Mouse (Mus musculus) retina, adult 2 months (tissue): ENCODE measurements around the gene Rpl7l1.
"Not testable (repeated sequence)": the region's sequence is repeated elsewhere in the genome, so short reads cannot be mapped to it uniquely, and the experiment has no call there.

Experiments
- DNase-seq: peaks from one replicate; pipeline ENCODE4 v3.0.0-alpha.2; 2012; ENCODE audit warnings: low read depth, low spot score

The Rpl7l1 gene

DNA sequence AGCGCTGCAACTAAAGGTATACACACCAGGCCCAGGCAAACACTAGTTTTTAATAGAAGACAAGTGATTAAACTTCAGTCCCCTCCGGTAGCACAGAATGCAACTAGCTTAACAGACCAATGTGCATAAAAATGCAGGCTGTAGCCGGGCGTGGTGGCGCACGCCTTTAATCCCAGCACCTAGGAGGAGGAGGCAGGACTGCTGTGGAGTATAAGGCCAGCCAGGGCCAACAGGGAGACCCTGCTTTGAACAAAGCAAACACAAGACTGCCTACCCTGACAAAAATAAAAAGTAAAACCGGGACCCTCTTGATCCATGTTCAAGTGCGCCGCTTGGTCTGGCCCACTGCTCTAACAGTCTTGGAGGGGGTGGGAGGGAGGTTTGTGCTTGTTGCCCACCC is 7.4 kb downstream of the Rpl7l1 start:
- no peak for DNase-seq

DNA sequence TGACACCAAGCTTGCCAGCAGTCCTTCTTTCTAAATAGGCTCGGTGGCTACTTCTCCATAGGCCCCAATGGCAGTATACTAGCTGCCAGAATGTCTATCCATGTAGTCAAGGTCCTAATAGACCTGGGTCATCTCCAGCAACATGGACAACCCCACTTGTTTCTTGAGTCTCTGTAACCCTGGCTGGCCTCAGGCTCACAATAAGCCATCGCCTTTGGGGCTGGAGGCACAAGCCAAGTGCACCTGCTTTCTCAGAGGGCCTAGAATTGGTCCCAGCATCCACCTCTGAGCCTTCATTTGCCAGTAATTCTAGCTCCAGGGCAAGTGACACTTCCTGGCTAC is 8.4 kb downstream of the Rpl7l1 start:
- no peak for DNase-seq

GRCm38 (mm10) chr17:46773278-46774130 is 9.0 kb downstream of the Rpl7l1 start:
- no peak for DNase-seq

DNA sequence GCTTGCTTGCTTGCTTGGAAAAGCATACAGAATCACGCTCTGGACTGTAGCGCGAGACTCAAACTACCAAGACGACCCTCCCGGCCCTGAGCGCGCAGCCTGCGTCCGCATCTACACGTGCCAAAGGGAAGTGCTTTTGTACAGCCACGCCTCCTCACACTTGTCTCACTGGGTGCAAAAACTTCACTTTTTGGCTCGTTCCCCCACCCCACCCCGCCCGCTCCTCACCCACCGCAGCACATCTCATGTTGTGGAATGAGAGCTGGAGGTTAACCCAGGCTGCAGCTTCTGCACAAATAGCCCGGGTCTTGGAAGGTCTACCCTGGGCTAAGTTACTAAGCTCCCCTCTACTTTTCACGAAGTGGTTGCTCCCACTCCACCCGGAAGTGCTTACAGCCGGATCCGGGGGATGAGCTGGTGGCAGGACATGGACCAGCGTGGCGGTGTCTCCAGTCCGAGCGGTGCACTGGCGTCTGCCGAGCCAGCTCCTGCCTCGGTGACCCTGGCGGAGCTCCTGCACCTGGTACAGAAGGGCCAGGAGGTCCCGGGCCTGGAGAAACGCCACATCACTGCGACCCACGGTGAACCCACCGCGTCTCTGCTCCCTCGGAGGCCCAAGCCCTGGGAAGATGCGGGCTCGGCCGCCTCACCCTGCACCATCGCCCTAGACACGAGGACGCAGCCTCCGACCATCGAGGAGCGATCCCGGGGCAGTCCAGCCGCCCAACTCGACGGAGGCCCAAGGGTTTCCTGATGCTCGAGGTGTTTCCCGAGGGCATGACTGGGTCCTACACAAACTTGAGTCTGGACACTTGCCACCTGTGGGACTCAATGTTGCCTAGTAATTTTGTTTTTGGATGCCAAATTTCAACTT is 9.8 kb downstream of the Rpl7l1 start, which contains the start of gene 2310039H08Rik:
Gene 2310039H08Rik (plus strand): TSS at position 232 of the 874 bp plus-strand sequence.
- DNase-seq, result peak; percentile 75

DNA sequence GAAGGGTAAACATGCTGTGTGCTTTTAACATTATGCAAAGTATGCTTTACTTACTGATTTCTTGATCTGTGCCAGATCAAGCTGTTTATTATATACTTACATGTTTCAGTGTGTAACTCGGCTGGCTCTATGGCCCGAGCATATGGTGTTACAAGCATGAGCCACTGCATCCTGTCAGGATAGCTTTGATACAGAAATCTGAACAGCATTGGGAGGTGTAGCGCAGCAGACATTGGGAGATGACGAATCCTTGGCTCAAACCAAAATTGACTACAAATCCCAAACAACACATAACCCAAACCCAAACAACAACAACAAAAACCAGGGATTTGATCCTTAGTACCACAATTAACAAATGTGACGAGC is 10.5 kb downstream of the Rpl7l1 start:
- DNase-seq, result no peak

- DNase-seq, result no peak
These were observed 10.9 kb downstream of the Rpl7l1 start for GRCm38 (mm10) chr17:46771616-46772015.

DNA sequence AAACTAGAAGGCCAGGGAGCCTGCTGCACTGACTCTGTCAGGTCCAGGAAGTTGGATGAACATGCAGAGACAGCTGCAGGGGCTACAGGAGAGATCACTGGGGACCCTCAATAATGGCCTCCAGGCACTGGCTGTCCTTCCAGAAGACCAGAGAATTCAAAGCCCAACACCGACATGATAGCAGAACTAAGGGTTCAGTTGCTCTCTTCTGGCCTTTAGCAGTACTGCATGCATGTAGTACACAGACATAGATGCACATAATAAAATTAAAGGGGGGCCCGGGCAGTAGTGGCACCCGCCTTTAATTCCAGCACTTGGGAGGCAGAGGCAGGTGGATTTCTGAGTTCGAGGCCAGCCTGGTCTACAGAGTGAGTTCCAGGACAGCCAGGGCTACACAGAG is 11.4 kb downstream of the Rpl7l1 start:
- DNase-seq, result no peak

DNA sequence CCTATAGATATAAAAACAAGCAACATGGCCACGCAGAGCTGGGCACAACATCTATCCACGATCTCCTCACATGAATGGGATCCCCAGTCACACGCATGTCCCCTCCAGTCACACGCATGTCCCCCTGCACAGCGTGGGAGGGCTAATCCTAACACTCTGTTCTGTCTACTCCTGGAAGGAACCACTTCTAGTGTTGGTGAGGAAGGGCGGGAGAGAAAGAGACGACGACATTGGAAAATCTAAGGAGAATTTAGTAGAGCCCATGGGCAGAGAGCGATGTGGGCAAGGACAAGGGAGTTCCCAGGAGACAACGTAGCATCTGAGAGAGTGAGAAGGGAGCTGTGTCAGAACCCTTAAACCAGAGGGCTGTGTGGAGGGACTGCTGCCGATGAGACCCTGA is 11.9 kb downstream of the Rpl7l1 start:
- DNase-seq, result no peak

GRCm38 (mm10) chr17:46767868-46768267 is 14.6 kb downstream of the Rpl7l1 start:
- no peak for DNase-seq

- DNase-seq, result not testable (repeated sequence)
These were observed 17.6 kb downstream of the Rpl7l1 start for GRCm38 (mm10) chr17:46764916-46765315.

GRCm38 (mm10) chr17:46763544-46763943 is 18.9 kb downstream of the Rpl7l1 start, which contains the start of gene Ptcra:
Gene Ptcra, minus strand, starts transcription at chr17:46763712.
- DNase-seq, result no peak

GRCm38 (mm10) chr17:46758753-46759152 is 23.7 kb downstream of the Rpl7l1 start:
- DNase-seq, result no peak

GRCm38 (mm10) chr17:46751794-46752556 is 30.5 kb downstream of the Rpl7l1 start, which contains the start of gene Cnpy3:
Gene Cnpy3, minus strand, starts transcription at chr17:46752214.
- peak; percentile 88 for DNase-seq

DNA sequence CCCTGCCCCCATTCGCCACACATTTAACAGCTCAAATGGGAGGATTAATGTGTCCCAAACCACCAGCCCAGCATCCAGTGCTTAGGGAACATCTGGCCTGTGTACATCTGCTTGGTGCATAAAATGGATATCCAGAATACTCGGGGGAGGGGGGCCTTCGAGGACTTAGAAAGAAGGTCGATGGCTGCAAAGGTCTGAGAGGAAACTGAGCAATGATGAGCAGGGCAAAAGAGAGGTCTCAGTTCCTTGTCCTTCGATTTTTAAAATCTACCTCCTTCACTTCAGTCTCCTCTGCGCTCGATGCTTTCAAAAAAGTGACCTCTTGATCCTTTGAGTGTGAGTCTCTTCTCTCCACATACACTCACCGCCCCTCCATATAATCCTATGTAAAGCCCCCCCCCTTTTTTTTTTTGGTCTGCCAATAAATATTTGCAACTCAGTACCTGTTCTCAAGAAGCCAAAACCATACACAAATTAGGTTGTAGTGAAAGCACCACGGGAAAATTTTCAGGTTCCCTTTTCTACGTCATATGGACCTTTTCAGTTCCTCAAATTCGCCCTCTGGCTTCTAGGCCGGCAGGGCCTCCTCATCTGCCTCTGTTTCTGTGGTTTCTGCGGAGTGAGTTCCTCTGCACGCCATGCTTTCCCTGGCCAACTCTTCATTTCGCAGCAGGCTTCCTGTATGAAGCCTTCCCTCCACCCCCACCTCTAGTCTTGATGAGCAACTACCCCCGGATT is 31.2 kb downstream of the Rpl7l1 start:
- DNase-seq, result no peak

- no peak for DNase-seq
These were observed 31.9 kb downstream of the Rpl7l1 start for GRCm38 (mm10) chr17:46750580-46750979.

GRCm38 (mm10) chr17:46749282-46749681 is 33.2 kb downstream of the Rpl7l1 start:
- DNase-seq, result no peak

GRCm38 (mm10) chr17:46747806-46748205 is 34.7 kb downstream of the Rpl7l1 start:
- DNase-seq, result no peak

DNA sequence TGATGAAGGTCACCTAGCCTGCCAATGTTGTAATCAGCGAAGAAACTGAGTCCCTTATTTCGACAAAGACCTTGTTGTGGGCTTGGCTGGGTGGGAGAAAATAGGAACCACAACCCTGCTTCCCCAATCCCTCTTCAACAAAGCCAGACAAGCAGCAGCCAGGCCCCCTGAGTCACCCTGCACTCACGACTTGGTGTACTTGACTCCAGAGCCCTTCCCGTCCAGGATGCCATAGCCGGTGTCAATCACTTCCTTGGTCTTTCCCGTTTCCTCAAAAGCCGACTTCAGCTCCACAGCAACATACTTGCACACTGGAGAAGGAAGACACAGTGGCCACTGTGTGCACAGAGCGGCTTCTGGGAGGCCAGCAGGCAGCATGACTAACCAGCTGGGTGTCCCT is 35.2 kb downstream of the Rpl7l1 start:
- no peak for DNase-seq

DNA sequence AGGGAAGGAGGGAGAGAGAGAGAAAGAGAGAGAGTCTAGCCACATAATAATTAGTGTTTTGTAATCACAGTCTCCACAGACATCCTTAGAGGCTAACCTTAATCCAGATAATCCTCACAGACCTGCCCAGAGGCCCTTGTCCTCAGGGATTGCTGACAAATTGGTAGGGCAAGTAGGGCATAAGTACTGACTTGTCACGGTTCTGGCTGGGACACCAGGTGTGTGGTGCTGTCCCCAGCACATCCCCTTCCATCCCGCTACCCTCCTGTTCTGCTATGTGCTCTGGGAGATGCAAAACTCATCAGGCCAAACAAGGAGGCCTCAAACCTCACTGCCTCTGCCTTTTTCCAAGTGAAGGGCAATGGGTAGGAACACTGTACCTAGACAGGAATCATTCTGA is 37.0 kb downstream of the Rpl7l1 start:
- peak; percentile 62 for DNase-seq

DNA sequence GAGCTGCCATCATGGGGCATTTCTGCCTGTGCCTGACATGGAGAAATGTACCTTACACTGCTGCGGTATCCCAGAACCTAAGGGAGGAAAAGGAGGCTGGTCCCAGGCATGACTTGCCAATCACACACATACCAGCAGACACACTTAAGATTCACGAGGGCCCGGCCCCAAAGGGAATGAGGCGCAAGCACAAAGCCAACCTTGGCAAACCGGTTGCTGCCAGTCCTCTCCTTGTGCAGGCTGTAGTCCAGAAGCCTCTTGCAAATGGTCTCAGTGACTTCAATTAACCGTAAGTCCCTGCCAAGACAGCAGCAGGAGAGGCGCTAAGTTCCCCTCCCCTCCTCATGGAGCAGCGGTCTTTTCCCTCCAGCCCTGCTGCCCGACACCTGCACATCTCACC is 39.5 kb downstream of the Rpl7l1 start:
- DNase-seq, result no peak

DNA sequence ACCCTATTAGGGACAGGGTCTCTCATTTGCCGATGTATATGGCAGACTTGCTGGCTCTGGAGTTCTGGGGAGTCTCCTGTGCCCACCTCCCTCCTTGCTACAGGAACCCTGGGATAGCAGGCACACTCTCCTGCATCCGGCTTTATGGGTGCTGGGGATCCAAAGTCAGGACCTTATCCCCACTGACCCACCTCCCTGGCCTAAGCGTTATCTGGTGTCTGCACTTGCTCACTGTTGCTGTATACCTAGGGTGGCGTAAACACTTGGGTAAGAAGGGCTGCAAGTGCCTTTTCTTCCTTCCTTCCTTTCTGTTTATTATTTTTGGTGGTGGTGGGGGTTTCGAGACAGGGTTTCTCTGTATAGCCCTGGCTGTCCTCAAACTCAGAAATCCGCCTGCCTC is 41.2 kb downstream of the Rpl7l1 start:
- DNase-seq, result no peak
